Mouse (Mus musculus) CH12.LX (cell line): ENCODE data around the gene Gm30083.

Experiments used
- CTCF ChIP-seq, 2 experiments: IDR thresholded peaks in 1 of 2; conservative IDR thresholded peaks in 1 of 2; 2 replicates each; pipeline ENCODE4 v1.5.1; 2011 to 2012; ENCODE audit warnings: low read depth in 2 of 2, low read length in 2 of 2, improper control_type of control experiment in 1 of 2, inconsistent platforms in 1 of 2, mild to moderate bottlenecking in 1 of 2, moderate library complexity in 1 of 2
- E2F4 ChIP-seq: IDR thresholded peaks from 2 replicates; pipeline ENCODE4 v1.6.1; 2011; ENCODE audit warnings: low read depth, low read length, improper control_type of control experiment; ENCODE audit not compliant: insufficient replicate concordance
- EP300 ChIP-seq: IDR thresholded peaks from 2 replicates; pipeline ENCODE4 v1.6.1; 2011; ENCODE audit warnings: low read length, improper control_type of control experiment
- HCFC1 ChIP-seq: IDR thresholded peaks from 2 replicates; pipeline ENCODE4 v1.6.1; 2012; ENCODE audit warnings: low read depth, mild to moderate bottlenecking, inconsistent platforms, low read length, improper control_type of control experiment
- MAZ ChIP-seq: IDR thresholded peaks from 2 replicates; pipeline ENCODE4 v1.6.1; 2012; ENCODE audit warnings: low read depth, mild to moderate bottlenecking, inconsistent platforms, low read length, improper control_type of control experiment, moderate library complexity
- POLR2A ChIP-seq: IDR thresholded peaks from 2 replicates; pipeline ENCODE4 v1.6.1; 2011; ENCODE audit warnings: low read depth, mild to moderate bottlenecking, improper control_type of control experiment, low read length
- RCOR1 ChIP-seq: conservative IDR thresholded peaks from 2 replicates; pipeline ENCODE4 v1.6.1; 2012; ENCODE audit warnings: low read depth, mild to moderate bottlenecking, inconsistent platforms, low read length, improper control_type of control experiment
- TCF12 ChIP-seq: IDR thresholded peaks from 2 replicates; pipeline ENCODE4 v1.6.1; 2014; ENCODE audit warnings: low read depth, mild to moderate bottlenecking, inconsistent platforms, low read length, improper control_type of control experiment
- USF2 ChIP-seq: conservative IDR thresholded peaks from 2 replicates; pipeline ENCODE4 v1.6.1; 2011; ENCODE audit warnings: low read depth, low read length, improper control_type of control experiment
- ZC3H11A ChIP-seq: IDR thresholded peaks from 2 replicates; pipeline ENCODE4 v1.6.1; 2012; ENCODE audit warnings: low read depth, mild to moderate bottlenecking, inconsistent platforms, low read length, improper control_type of control experiment
- ZMIZ1 ChIP-seq: IDR thresholded peaks from 2 replicates; pipeline ENCODE4 v1.6.1; 2012; ENCODE audit warnings: low read depth, mild to moderate bottlenecking, inconsistent platforms, low read length, improper control_type of control experiment

DNA sequence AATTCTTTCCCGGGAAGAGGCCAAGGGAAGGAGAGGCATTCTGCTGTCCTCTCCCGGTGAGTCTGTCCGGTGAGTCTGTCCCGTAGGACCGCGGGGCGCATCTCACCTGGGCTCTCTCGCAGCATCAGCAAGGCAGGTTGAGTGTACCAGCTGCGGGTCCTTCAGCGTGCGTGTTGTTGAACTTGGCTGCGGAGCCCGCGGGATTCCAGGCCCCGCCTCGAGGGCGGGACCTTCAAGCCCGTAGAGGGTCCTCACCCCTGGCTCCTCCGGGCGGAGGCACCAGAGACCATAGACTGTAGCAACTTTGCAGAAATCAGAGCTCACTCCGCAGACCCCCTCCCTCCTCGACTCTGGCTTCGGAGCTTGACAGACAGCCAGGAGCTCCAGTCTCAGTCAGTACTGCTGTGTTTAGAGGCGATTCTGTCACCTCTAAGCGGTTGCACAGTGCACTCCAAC lies 36.4 kb downstream of the Gm30083 start, which contains the start of gene Zfp488:
- TF ChIP-seq CTCF (conservative IDR thresholded peaks at IDR 0.05 in 1 of 2, IDR thresholded peaks at IDR 0.05 in 1 of 2; ENCODE audit: low read depth in 2 of 2, low read length in 2 of 2) (no peak), ZMIZ1 (no peak), EP300 (no peak), MAZ (no peak), HCFC1 (no peak), TCF12 (no peak), RCOR1 (no peak), POLR2A (no peak), USF2 (no peak), E2F4 (no peak), ZC3H11A (no peak)
